Mouse (Mus musculus) CD4-positive, CD25-positive, alpha-beta regulatory T cell, adult 4 months (primary cell): ENCODE results near the gene Gm11214. TPM values are rescaled to one million over a fixed set of nuclear protein-coding genes. Genes with fewer than 3 reads are reported as not detected.

ENCODE experiments used
- ATAC-seq: one replicate; pipeline ENCODE4 v1.8.0; 2017
- polyA plus RNA-seq, 2 experiments: library from polyadenylated mRNA; unstranded; fragments of 100-300 nt; shearing (Covaris generic); gene quantifications; one replicate each; pipeline ENCODE4 v1.2.1; 2017

Gene Gm11214
- under 1 TPM in 1 of 2 experiments, not detected in 1; 0.67 TPM for polyA plus RNA-seq

DNA sequence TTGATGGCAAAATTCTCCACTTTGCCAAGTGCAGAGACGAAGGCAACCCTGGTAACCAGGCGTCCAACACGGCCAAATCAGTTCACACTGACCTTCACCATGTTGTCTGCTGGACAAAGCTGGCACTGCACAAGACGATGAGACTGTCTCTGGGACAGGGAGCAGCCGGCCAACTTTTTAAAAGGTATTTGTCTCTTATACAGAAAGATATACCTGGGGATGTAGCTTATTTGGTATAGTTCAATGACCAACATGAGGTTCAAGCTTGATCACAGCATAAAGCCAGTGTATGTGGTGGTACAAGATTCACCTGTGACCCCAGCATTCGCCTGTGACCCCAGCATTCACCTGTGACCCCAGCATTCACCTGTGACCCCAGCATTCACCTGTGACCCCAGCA lies at the start of gene Gm11214:
TSS of gene Gm11214 (minus strand) at position 101 of the 400 bp plus-strand sequence.
- ATAC-seq: no peak

GRCm38 (mm10) chr4:63711886-63712285 lies 48.7 kb upstream of the Gm11214 start:
- ATAC-seq: no peak

DNA sequence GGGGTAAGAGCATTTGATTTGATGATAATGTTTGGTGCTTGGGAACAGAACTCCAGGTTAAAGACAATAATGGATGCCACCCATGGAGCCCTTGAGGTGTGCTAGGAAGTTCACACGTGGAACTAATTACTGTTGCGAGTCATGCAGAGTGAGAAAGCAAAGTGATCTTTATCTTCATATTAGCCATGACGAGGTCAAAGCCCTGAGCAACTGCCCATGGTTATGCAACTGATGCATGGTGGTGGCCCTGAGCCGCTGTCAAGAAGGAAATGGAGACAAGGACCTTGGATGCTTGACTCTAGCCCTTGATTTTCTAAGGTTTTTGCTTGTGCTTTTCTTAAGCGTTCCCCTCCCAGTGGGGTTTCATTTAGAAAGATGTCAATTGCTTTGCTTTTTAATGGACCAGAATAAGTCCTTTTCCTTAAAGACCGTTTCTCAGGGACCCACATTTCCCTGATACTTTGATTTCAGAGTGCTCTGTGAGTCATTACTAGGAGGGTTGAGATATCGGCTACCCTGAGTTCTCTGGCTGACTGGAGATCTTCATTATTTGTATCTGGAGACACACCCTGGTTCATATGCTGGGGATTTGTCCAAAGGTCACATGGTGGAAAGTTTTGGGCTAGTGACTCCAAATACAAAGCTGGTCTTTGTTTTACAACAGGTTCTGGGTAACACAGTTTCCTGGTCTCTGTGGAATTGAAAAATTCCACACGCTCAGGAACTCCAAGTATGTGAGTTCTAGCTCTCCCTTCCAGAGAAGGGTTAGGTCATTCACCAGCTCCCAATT lies 47.4 kb upstream of the Gm11214 start:
- no peak for ATAC-seq

DNA sequence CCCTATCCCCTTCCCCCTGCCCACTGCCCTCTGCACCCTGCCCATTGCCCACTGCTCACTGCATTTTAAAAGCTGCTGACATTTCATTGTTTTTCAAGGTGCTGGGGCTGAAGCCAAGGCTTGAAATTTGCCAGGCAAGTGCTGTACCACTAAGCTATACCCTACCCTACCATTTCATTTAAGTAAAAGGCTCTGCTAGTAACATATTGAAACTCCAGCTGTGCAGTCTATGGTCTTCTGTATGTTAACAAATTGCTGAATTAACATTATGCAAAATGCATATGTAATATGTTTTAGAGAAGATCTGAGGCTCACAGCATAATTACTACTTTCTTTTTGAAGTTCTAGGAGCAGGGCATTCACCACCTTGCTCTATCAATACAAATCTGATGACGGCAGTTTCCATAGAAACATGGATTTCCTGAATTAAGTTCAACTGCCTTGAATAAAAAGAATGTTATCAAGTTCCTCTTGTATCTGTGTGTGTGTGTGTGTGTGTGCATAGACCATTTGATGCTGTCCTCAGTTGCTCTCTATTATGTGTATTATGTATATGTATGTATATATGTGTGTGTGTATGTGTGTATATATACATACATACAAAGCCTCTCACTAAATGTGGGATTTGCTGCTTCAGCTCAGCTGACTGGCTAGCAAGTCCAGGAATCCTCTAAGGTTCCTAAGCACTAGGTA lies 43.2 kb upstream of the Gm11214 start:
- ATAC-seq: no peak

DNA sequence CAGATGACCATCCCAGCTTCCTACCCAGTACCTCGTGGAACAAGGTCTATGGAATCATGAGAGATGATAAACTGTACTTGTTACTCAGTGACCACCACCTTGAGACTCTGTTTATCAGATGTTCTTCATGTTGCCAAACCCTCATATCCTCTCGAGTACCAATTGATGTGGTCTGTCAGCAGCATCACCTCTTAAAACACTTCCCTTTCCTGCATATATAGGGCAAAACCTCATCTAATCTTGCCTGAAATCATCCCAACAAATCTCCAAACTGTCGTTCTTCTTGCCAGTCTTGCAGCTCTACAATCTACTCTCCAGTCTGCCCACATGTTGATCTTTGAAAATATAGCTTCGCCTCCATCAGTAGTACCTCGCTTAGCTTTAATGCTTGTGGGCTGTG lies 41.1 kb upstream of the Gm11214 start:
- ATAC-seq: no peak

- no peak for ATAC-seq
These were observed 40.5 kb upstream of the Gm11214 start for GRCm38 (mm10) chr4:63703686-63704085.

- no peak for ATAC-seq
These were observed 39.0 kb upstream of the Gm11214 start for GRCm38 (mm10) chr4:63702006-63702704.

- ATAC-seq: no peak
These were observed 36.6 kb upstream of the Gm11214 start for GRCm38 (mm10) chr4:63699749-63700148.

DNA sequence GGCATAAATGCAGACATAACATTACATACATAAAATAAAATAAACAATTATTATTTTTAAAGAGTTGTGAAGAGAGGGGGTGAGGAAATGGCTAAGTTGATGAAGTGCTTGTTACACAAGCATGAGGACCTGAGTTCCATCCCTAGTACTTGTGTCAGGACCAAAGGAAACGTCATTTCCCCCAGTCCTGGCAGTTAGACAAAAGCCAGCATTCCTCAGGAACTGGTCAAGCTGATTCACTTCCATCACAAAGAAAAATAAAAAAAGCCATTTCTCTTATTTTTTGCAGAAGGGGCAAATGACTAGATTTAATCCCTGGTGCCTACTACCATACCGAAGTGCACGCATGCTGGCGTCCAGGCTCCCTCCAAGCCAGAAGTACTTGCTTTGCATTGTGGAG lies 33.7 kb upstream of the Gm11214 start:
- ATAC-seq: no peak

- ATAC-seq: no peak
These were observed 29.2 kb upstream of the Gm11214 start for GRCm38 (mm10) chr4:63692351-63692750.

- no peak for ATAC-seq
These were observed 24.2 kb upstream of the Gm11214 start for GRCm38 (mm10) chr4:63687429-63687828.

- peak; percentile 69 for ATAC-seq
These were observed 23.0 kb upstream of the Gm11214 start for GRCm38 (mm10) chr4:63686157-63686556.

- no peak for ATAC-seq
These were observed 22.0 kb upstream of the Gm11214 start for GRCm38 (mm10) chr4:63685253-63685525.

GRCm38 (mm10) chr4:63684412-63685252 lies 21.5 kb upstream of the Gm11214 start:
- no peak for ATAC-seq

GRCm38 (mm10) chr4:63683716-63684115 lies 20.5 kb upstream of the Gm11214 start:
- no peak for ATAC-seq

GRCm38 (mm10) chr4:63683056-63683455 lies 19.9 kb upstream of the Gm11214 start:
- no peak for ATAC-seq

- no peak for ATAC-seq
These were observed 19.3 kb upstream of the Gm11214 start for GRCm38 (mm10) chr4:63682441-63682840.

DNA sequence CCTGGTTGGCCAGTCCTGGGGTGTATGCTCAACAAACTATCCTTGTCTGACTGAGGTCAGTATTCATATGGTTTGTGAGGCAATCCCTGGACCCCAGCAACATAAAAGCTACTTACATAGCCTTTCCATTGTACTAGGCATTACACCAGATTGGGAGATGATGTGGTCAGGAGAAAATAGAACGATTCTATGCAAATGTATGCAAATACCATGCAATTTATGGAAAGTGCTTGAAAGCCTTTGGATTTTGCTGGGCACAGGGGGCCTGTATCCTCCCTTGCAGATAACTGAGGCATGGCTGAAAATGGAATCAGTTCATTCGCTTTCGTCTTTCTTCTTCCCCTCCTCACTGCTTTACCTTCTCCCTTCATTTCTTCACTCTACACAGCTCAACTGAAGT lies 18.4 kb upstream of the Gm11214 start:
- no peak for ATAC-seq

DNA sequence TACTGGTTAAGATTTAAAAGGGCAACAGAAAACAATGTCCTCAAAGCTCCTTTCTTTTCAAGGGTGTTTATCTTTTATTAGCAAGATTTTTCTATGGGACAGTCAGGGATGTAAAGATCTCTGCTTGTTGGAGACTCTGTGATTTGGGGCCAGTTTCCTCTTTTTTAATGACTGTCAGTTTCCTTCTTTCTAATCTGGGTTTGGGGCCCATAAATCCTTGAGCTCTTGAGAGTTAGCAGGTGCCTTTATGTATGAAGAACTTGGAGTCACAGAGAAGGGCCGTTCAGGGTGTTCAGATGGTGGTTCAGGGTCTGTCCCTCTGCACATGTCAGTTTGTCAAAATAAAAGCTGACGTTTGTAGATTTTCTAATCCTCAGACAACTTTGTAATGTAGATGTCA lies 11.9 kb upstream of the Gm11214 start:
- ATAC-seq: no peak

- peak; percentile 98 for ATAC-seq
These were observed 5.1 kb upstream of the Gm11214 start for GRCm38 (mm10) chr4:63668255-63668654.

DNA sequence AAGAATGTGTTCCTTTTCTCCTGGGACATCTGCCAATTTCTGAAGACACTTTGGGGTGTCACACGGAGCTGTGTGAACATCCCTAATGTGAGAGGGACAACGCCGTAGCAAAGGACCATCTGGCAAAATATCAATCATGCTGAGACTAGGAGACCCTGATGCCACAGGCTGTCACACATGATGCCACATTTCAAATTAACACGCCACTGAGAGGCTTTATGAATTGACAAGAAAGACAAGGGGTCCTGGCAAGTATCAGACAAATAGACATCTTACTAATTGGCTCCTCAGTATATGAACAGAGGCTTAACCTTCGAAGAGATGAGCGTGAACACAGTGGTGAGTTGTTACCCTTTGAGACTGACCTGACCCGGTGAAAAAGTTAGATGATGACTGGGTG lies 2.6 kb upstream of the Gm11214 start:
- ATAC-seq: no peak

- no peak for ATAC-seq
These were observed 1.3 kb downstream of the Gm11214 start for GRCm38 (mm10) chr4:63661857-63662256.

GRCm38 (mm10) chr4:63661426-63661825 lies 1.8 kb downstream of the Gm11214 start:
- ATAC-seq: no peak
